In the genomic region with DNA sequence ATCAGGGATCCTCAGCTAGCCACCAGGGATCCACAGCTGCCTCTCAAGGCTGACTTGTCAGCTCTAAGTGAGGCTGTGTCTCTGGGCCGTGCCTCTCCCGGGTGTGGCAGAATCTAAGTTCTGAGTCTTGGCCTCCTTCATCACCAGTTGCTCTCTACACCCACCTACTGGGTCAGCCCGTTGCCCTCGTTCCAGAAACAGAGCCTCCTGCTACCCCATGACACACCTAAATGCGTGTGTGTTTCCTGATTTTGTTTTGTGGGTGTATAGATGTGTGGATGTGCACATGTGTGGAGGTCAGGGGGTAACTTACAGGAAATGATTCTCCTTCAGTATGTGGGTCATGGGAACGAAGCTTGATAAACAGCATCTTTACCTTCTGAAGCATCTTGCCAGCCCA, we compare ENCODE assay signal across 30 mouse cellular contexts. TPM values are rescaled to one million over a fixed set of nuclear protein-coding genes. Genes with fewer than 3 reads are reported as not detected.
DNase-seq lines count a peak whose midpoint lies in the region; ATAC-seq lines count a peak whose summit lies in the region.
"Had no signal": no experiment of that assay in that cellular context is flagged by ENCODE, and none has a peak within 500 bp of the region (broad histone marks: within the 10 kb centered on the region; RNA-seq: fewer than 3 reads in every experiment).

No protein-coding gene starts in this region.

- no peak for ATAC-seq in midbrain, embryonic 14.5 days (ENCODE audit: low FRiP score, low TSS enrichment)
- ATAC-seq: forebrain, postnatal 0 days; hindbrain, embryonic 16.5 days; liver, embryonic 12.5 days; liver, postnatal 0 days; midbrain, embryonic 13.5 days had no signal

- H3K4me3 ChIP-seq in midbrain, embryonic 10.5 days, result no peak overlapping the region
- no peak overlapping the region for H3K4me3 ChIP-seq in midbrain, embryonic 14.5 days (replicated peaks; ENCODE audit: low read depth, low read length)
- H3K4me3 ChIP-seq: embryonic facial prominence, embryonic 15.5 days; forebrain, embryonic 12.5 days; heart, embryonic 12.5 days; hindbrain, embryonic 10.5 days; layer of hippocampus, adult 2 months; liver, embryonic 12.5 days; midbrain, embryonic 13.5 days; neural tube, embryonic 12.5 days had no signal

- 0 out of 2 replicates have a peak overlapping the region, but pooled peaks have one; percentile 13 for H3K27ac ChIP-seq in midbrain, embryonic 10.5 days (replicated peaks)
- H3K27ac ChIP-seq in midbrain, embryonic 14.5 days (replicated peaks; ENCODE audit: low read depth, low read length), result no peak overlapping the region
- H3K27ac ChIP-seq: embryonic facial prominence, embryonic 15.5 days; forebrain, embryonic 12.5 days; hindbrain, embryonic 10.5 days; layer of hippocampus, adult 2 months; liver, embryonic 12.5 days; midbrain, embryonic 13.5 days; neural tube, embryonic 12.5 days had no signal

- no peak overlapping the region for H3K4me2 ChIP-seq in midbrain, embryonic 14.5 days (ENCODE audit: low read length)
- H3K4me2 ChIP-seq: embryonic facial prominence, embryonic 15.5 days; forebrain, embryonic 12.5 days; heart, embryonic 12.5 days; liver, embryonic 12.5 days; midbrain, embryonic 13.5 days; neural tube, embryonic 12.5 days had no signal

- DNase-seq in midbrain, embryonic 10.5 days (ENCODE audit: low spot score), result no peak
- no peak for DNase-seq in midbrain, embryonic 14.5 days
- DNase-seq in naive thymus-derived CD4-positive, alpha-beta T cell, adult 2 months (ENCODE audit: low read depth), result peak; percentile 51
- DNase-seq in thymus, postnatal 10 days (ENCODE audit: low spot score in 2 of 2), result peak; percentile 45 to 55
- no peak for DNase-seq in spleen, postnatal 4 days (ENCODE audit: low spot score in 2 of 2)
- DNase-seq in natural killer cell, adult 2 months (ENCODE audit: low spot score in 2 of 2), result no peak
- DNase-seq in layer of hippocampus, postnatal 25 days (ENCODE audit: extremely low spot score in 1 of 2, low spot score in 1 of 2), result no peak
- DNase-seq: adrenal gland, postnatal 14 days; cerebellum, adult 11-12 months; cerebellum, adult 9-11 months; forebrain, postnatal 0 days; gastrocnemius, postnatal 10 days; heart, postnatal 10 days; kidney, adult 2 months; kidney, postnatal 36 days; left cerebral cortex, postnatal 4 days; liver, postnatal 0 days; lung, postnatal 36 days; right cerebral cortex, adult 18-20 months; right cerebral cortex, postnatal 4 days had no signal

- H3K36me3 ChIP-seq in midbrain, embryonic 10.5 days, result peaks cover 21% of the 10 kb centered on the region
- no peaks in the 10 kb centered on the region for H3K36me3 ChIP-seq in midbrain, embryonic 14.5 days (ENCODE audit: control insufficient read depth, insufficient read depth, low read length)
- H3K36me3 ChIP-seq: embryonic facial prominence, embryonic 15.5 days; forebrain, embryonic 12.5 days; neural tube, embryonic 12.5 days had no signal

- 85% methylated on average over 6 of the region's 6 CpGs for WGBS in midbrain, embryonic 10.5 days
- 90% methylated on average over 6 of the region's 6 CpGs for WGBS in midbrain, embryonic 14.5 days

- H3K9me3 ChIP-seq in midbrain, embryonic 10.5 days (replicated peaks), result no peaks in the 10 kb centered on the region; the same call in 1 of the 2 replicates
- H3K9me3 ChIP-seq in midbrain, embryonic 14.5 days (ENCODE audit: control insufficient read depth, low read length), result 0 out of 2 replicates have a peak, but pooled peaks cover 3% of the 10 kb centered on the region
- H3K9me3 ChIP-seq: forebrain, embryonic 12.5 days; G1E; heart, embryonic 12.5 days; liver, embryonic 12.5 days; midbrain, embryonic 13.5 days; neural tube, embryonic 12.5 days had no signal

- no peaks in the 10 kb centered on the region for H3K27me3 ChIP-seq in midbrain, embryonic 10.5 days (ENCODE audit: low read depth, poor library complexity, severe bottlenecking)
- no peaks in the 10 kb centered on the region for H3K27me3 ChIP-seq in midbrain, embryonic 14.5 days (ENCODE audit: control insufficient read depth, insufficient read depth, low read length)
- H3K27me3 ChIP-seq: embryonic facial prominence, embryonic 15.5 days; forebrain, embryonic 12.5 days; heart, embryonic 12.5 days; liver, embryonic 12.5 days; midbrain, embryonic 13.5 days; neural tube, embryonic 12.5 days had no signal

- H3K4me1 ChIP-seq in midbrain, embryonic 10.5 days, result peaks cover 9% of the 10 kb centered on the region
- H3K4me1 ChIP-seq in midbrain, embryonic 14.5 days (ENCODE audit: control insufficient read depth, insufficient read depth, low read length), result no peaks in the 10 kb centered on the region
- H3K4me1 ChIP-seq: midbrain, embryonic 13.5 days; neural tube, embryonic 12.5 days had no signal

- H3K9ac ChIP-seq in midbrain, embryonic 14.5 days (replicated peaks; ENCODE audit: low read length), result no peak overlapping the region
- H3K9ac ChIP-seq: embryonic facial prominence, embryonic 15.5 days; forebrain, embryonic 12.5 days; forebrain, postnatal 0 days; heart, embryonic 12.5 days; liver, embryonic 12.5 days; liver, postnatal 0 days; midbrain, embryonic 13.5 days; neural tube, embryonic 12.5 days had no signal

RNA-seq across cellular contexts. Expression of a gene that starts 20.9 kb away (rescaled TPM):
- 37.3 and 40.7 TPM in 2 replicates for polyA plus RNA-seq in midbrain, embryonic 10.5 days (2016; fragmentation: Nextera tagmentation; extraction: Ambion mirVana)
- 29.8 and 34.3 TPM in 2 replicates for polyA plus RNA-seq in midbrain, embryonic 14.5 days (2014; fragmentation: Nextera tagmentation; extraction: Ambion mirVana)
- 10 to 100 TPM; 12.3 to 13.3 TPM for total RNA-seq in layer of hippocampus, postnatal 25 days (2021)

RNA-seq across cellular contexts. Expression of a gene that starts 29.5 kb away (rescaled TPM):
- 0.82 and 1.1 TPM in 2 replicates for polyA plus RNA-seq in midbrain, embryonic 10.5 days (2016; fragmentation: Nextera tagmentation; extraction: Ambion mirVana)
- 3.3 TPM in 2 replicates for polyA plus RNA-seq in midbrain, embryonic 14.5 days (2014; fragmentation: Nextera tagmentation; extraction: Ambion mirVana)
- total RNA-seq in layer of hippocampus, postnatal 25 days (2021), result 10 to 100 TPM; 28.1 to 29.3 TPM

Comparison
In these comparisons a context has a peak if more than half of its experiments do, and no peak if none do; other contexts are left out.
1. DNase-seq: peak in naive thymus-derived CD4-positive, alpha-beta T cell, adult 2 months (single experiment) and thymus, postnatal 10 days (2 of 2); none in midbrain, embryonic 10.5 days (single experiment), midbrain, embryonic 14.5 days (single experiment), spleen, postnatal 4 days (0 of 2), natural killer cell, adult 2 months (0 of 2) and layer of hippocampus, postnatal 25 days (0 of 2).